Mouse (Mus musculus) midbrain, embryonic 14.5 days (tissue): Measurements from ENCODE around the gene Ston2. TPM values are rescaled to one million over a fixed set of nuclear protein-coding genes. Genes with fewer than 3 reads are reported as not detected.

ENCODE experiments used
- ATAC-seq: fragments of 200-750 bp; cut with Nextera tagmentation; 2 replicates; pipeline ENCODE4 v1.8.0; 2017; ENCODE audit warnings: moderate number of reproducible peaks, moderate library complexity; ENCODE audit not compliant: low FRiP score, low TSS enrichment
- DNase-seq: peaks from one replicate; pipeline ENCODE4 v3.0.0-alpha.2; 2015
- H3K27ac ChIP-seq: fragments of 300-500 bp; sonication (generic); replicated peaks from 2 replicates; pipeline ENCODE4 v1.5.1; 2014; ENCODE audit warnings: mild to moderate bottlenecking, low read depth, low read length, moderate library complexity
- H3K27me3 ChIP-seq: fragments of 300-500 bp; sonication (generic); 2 replicates; pipeline ENCODE4 v1.6.1; 2014; ENCODE audit warnings: low read length, control low read depth, mixed read lengths; ENCODE audit not compliant: control insufficient read depth, insufficient read depth
- H3K36me3 ChIP-seq: fragments of 300-500 bp; sonication (generic); 2 replicates; pipeline ENCODE4 v1.6.1; 2014; ENCODE audit warnings: low read length, control low read depth; ENCODE audit not compliant: control insufficient read depth, insufficient read depth
- H3K4me1 ChIP-seq: fragments of 300-500 bp; sonication (generic); 2 replicates; pipeline ENCODE4 v1.6.1; 2014; ENCODE audit warnings: mild to moderate bottlenecking, antibody characterized with exemption, low read length, control low read depth; ENCODE audit not compliant: control insufficient read depth, insufficient read depth
- H3K4me2 ChIP-seq: fragments of 300-500 bp; sonication (generic); 2 replicates; pipeline ENCODE4 v1.6.1; 2014; ENCODE audit warnings: mild to moderate bottlenecking, low read length, moderate library complexity
- H3K4me3 ChIP-seq: fragments of 300-500 bp; sonication (generic); replicated peaks from 2 replicates; pipeline ENCODE4 v1.5.1; 2014; ENCODE audit warnings: low read depth, low read length
- H3K9ac ChIP-seq: fragments of 300-500 bp; sonication (generic); replicated peaks from 2 replicates; pipeline ENCODE4 v1.6.1; 2014; ENCODE audit warnings: mild to moderate bottlenecking, low read length, moderate library complexity
- H3K9me3 ChIP-seq: fragments of 300-500 bp; sonication (generic); 2 replicates; pipeline ENCODE4 v1.6.1; 2016; ENCODE audit warnings: low read length, control low read depth, mixed read lengths; ENCODE audit not compliant: control insufficient read depth
- WGBS: fragments of 180-500 bp; shearing (Covaris S2); extraction: QIAGEN DNeasy Blood & Tissue Kit; methylation state at CpG from one replicate; pipeline ENCODE4 v1.1.7; 2014; 5-methylcytosine and 5-hydroxymethylcytosine counted together
- polyA plus RNA-seq: library from polyadenylated mRNA; unstranded; fragments of >200 nt; fragmentation: Nextera tagmentation; extraction: Ambion mirVana; gene quantifications from 2 replicates; pipeline ENCODE4 v1.2.1, GENCODE M21; 2014

The Ston2 gene
- polyA plus RNA-seq, 1 experiment from 2014 or later, result 5.0 TPM

DNA sequence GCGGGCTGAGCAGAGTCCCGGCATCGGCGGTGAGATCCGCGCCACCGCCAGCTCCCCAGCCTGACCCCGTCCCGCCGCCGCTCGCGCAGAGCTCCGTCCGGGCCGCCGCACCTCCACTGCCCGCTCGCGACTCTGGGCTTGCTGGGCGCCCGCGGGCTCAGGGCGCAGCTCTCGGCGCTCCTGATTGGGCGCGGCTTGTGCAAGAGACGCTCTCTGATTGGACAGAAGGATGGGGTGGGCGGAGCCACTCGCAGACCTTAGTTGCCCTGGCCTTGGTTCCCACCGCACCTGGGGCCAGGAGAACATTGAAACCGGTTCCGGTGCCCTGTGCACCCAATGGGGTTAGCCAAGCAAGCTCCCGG lies 9.2 kb downstream of the Ston2 start:
- Histone ChIP-seq H3K27me3 (0 out of 2 replicates have a peak, but pooled peaks cover 2% of the 10 kb centered on the region), H3K4me1 (no peaks in the 10 kb centered on the region; the same call in 1 of the 2 replicates), H3K4me2 (peak overlapping the region; percentile 95), H3K36me3 (no peaks in the 10 kb centered on the region), H3K27ac (0 out of 2 replicates have a peak overlapping the region, but pooled peaks have one; percentile 26), H3K9me3 (no peaks in the 10 kb centered on the region), H3K4me3 (peak overlapping the region; percentile 72), H3K9ac (peak overlapping the region; percentile 62)
- DNase-seq, result peak; percentile 92
- under 1% methylated on average over 35 of the region's 35 CpGs for WGBS
- ATAC-seq, result peak; percentile 96

DNA sequence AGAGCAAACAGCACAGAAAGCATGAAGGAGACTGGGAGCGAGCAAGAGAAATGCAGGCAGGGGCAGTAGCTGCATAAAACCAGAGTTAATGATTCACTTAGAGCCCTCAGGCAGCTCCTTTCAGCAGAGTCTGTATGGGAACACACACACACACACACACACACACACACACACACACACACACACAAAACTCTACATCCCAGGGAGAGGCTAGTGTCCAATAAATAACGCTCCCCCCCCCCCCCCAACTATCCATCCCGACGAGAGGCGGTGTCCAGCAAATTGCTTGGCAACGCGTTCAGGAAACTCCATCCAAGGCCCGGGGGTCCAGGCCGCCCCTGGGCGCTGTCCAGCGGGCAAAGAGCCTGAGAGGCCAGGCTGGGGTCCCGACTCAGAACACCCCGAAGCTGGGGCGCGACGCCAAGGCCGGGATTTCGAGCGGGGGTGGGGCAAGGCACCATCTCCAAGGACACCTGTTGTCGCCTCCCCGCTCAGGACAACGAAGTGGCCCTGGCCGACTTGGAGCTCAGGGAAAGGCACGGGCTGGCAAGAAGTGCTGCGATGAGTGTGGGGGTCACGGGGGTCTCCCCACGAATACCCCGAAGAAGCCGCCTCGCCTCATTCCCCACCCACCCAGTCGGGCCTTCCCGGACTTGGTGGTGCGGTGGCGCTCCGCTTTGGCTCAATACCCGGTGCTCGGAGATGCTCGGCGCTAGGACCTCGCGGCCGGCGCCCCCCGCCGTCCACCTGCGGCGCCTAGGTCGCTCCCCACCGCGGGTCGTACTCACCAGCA lies 9.8 kb downstream of the Ston2 start:
- Histone ChIP-seq H3K27me3 (0 out of 2 replicates have a peak, but pooled peaks cover 2% of the 10 kb centered on the region), H3K9ac (peak overlapping the region; percentile 62), H3K27ac (0 out of 2 replicates have a peak overlapping the region, but pooled peaks have one; percentile 26), H3K4me2 (peak overlapping the region; percentile 95), H3K9me3 (no peaks in the 10 kb centered on the region), H3K4me1 (no peaks in the 10 kb centered on the region; the same call in 1 of the 2 replicates), H3K36me3 (no peaks in the 10 kb centered on the region), H3K4me3 (peak overlapping the region; percentile 72)
- under 1% methylated on average over 51 of the region's 51 CpGs for WGBS
- DNase-seq, result peak; percentile 63
- peak; percentile 89 for ATAC-seq

DNA sequence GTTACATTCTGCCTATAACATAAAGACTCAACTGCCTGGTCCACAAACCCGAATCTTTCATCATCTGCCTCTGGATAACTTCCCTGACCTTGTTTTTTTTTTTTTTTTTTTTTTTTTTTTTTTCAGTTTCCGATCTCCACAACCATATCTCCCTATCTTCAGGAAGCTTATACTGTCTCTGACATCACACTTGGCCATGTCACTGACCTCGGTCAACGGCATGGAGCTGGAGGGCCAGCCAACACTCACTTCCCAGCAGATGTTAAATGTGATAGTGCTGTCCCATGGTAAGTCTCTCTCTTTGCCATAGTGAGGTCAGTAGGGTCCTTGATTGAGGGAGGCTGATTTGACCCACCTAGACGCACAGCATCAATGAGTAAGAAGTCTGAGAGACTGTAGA lies 11.8 kb downstream of the Ston2 start:
- WGBS, result 91% methylated on average over 5 of the region's 5 CpGs
- Histone ChIP-seq H3K9me3 (no peaks in the 10 kb centered on the region), H3K27me3 (0 out of 2 replicates have a peak, but pooled peaks cover 2% of the 10 kb centered on the region), H3K4me1 (no peaks in the 10 kb centered on the region; the same call in 1 of the 2 replicates), H3K27ac (no peak overlapping the region), H3K9ac (no peak overlapping the region), H3K4me3 (no peak overlapping the region), H3K36me3 (no peaks in the 10 kb centered on the region), H3K4me2 (no peak overlapping the region)
- DNase-seq (no peak), ATAC-seq (no peak)

DNA sequence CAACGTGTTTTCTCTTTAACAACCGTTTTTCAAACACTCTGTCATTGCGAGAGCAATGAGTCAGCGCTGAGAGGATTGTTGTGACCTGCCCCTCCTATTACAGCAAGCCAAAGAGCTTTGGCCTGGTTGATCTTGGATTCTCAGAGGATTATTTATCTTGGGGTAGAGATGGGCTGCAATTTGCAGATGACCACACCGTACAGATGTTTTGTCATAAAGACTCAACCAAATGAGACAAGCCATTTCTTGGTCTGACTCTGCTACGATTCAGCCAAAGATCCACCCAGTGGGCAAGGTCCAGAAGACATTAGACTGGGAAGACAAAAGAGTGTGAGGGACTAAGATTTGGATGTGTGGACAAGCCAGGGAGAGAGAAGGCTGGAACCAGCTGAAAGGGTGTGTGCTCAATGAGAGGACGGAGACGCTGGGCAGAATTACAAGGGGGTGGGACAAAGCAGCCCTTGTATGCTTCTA lies 13.3 kb downstream of the Ston2 start:
- H3K9ac ChIP-seq, result no peak overlapping the region
- DNase-seq (no peak), ATAC-seq (no peak)
- H3K9me3 ChIP-seq, result no peaks in the 10 kb centered on the region
- no peak overlapping the region for H3K4me2 ChIP-seq
- H3K27me3 ChIP-seq, result 0 out of 2 replicates have a peak, but pooled peaks cover under 1% of the 10 kb centered on the region
- no peak overlapping the region for H3K27ac ChIP-seq
- no peaks in the 10 kb centered on the region for H3K36me3 ChIP-seq
- no peak overlapping the region for H3K4me3 ChIP-seq
- WGBS, result 82% methylated on average over 8 of the region's 8 CpGs
- H3K4me1 ChIP-seq, result no peaks in the 10 kb centered on the region; the same call in 1 of the 2 replicates

DNA sequence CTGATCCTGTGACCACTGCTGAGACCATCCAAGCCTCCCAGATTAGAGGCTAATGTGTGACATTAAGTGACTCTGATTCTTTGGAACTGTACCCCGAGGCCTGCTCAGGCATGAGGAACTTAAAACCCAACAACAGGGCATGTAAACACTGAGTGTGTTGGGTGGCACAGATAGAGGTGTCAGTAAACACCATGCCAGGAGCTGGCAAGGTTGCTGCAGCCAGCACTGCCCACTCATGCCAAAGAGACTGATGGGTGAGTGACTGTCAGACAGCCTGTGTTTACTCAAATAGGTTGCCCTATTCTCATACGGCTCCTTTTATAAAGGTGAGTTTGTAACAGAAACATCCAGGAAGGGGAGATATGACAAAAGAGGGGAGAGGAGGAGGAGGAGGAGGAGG lies 19.3 kb downstream of the Ston2 start:
- ATAC-seq, result no peak
- Histone ChIP-seq H3K27me3 (no peaks in the 10 kb centered on the region), H3K4me2 (no peak overlapping the region), H3K9ac (no peak overlapping the region), H3K4me3 (no peak overlapping the region), H3K27ac (no peak overlapping the region), H3K36me3 (no peaks in the 10 kb centered on the region), H3K9me3 (no peaks in the 10 kb centered on the region), H3K4me1 (peaks cover 5% of the 10 kb centered on the region; the same call in 1 of the 2 replicates)
- DNase-seq, result no peak
- WGBS, result 82% methylated on average over 2 of the region's 2 CpGs

DNA sequence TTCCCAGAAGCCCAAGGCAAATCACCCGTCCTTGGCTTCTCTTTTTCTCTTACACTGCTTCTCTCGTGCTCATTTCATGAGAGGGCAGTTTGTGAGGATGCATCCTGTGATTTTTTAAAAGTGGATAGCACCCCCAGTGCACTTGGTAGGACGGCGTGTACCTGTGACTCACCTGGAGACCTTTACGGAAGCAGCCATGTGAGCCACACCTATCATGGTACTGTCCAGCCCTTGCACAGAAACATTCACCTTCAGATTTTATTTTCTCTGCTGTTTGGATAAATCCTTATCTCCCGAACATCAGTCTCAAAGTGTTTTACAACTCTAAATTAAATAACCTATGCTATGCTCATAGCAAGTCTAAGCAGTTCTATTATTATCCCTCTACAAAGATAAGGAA lies 20.0 kb downstream of the Ston2 start:
- Histone ChIP-seq H3K27ac (no peak overlapping the region), H3K4me3 (no peak overlapping the region), H3K4me1 (peaks cover 5% of the 10 kb centered on the region; the same call in 1 of the 2 replicates), H3K36me3 (no peaks in the 10 kb centered on the region), H3K4me2 (no peak overlapping the region), H3K9ac (no peak overlapping the region), H3K9me3 (no peaks in the 10 kb centered on the region), H3K27me3 (no peaks in the 10 kb centered on the region)
- no peak for DNase-seq
- ATAC-seq, result no peak
- WGBS, result 91% methylated on average over 6 of the region's 6 CpGs

DNA sequence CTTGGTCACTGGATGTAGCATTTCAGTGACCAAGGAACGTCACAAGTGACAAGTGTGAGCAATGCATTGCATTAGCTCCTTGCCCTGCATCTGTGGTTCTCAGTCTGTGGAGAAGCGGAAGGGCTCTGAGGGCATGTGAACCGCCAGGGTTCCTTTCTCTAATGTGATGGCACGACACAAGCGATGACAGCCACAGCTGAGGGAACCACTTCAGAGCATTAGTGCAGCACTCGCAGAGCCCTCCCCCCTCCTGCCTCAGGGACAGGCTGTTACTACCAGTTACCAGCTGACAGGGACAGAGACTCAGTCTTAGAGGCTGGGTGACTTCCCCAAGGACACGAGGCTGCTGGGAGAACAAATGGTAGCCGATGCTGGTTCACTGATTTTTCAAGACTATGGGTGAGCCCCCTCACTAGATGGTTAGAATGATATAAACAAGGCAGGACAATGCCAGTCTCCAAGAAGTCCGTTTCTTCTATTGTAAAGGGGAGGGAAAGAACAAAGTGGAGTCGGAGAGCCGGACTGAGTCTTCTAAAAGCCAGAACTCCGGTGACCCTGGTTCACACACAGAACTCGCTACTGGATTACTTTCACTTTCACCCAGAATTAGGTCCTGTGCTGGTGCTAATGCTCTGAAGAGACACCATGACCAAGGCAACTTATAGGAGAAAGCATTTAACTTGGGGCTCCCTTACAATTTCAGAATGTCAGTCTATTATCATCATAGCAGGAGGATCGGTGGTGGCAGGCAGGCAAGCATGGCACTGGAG lies 21.7 kb downstream of the Ston2 start:
- H3K9me3 ChIP-seq, result no peaks in the 10 kb centered on the region
- H3K4me1 ChIP-seq, result peaks cover 5% of the 10 kb centered on the region; the same call in 1 of the 2 replicates
- whole genome bisulfite sequencing, result 27% methylated on average over 14 of the region's 14 CpGs
- H3K9ac ChIP-seq, result 0 out of 2 replicates have a peak overlapping the region, but pooled peaks have one; percentile 17
- no peaks in the 10 kb centered on the region for H3K36me3 ChIP-seq
- no peaks in the 10 kb centered on the region for H3K27me3 ChIP-seq
- ATAC-seq (no peak), DNase-seq (peak; percentile 60)
- H3K4me3 ChIP-seq, result no peak overlapping the region
- peak overlapping the region; percentile 15 for H3K4me2 ChIP-seq
- no peak overlapping the region for H3K27ac ChIP-seq

DNA sequence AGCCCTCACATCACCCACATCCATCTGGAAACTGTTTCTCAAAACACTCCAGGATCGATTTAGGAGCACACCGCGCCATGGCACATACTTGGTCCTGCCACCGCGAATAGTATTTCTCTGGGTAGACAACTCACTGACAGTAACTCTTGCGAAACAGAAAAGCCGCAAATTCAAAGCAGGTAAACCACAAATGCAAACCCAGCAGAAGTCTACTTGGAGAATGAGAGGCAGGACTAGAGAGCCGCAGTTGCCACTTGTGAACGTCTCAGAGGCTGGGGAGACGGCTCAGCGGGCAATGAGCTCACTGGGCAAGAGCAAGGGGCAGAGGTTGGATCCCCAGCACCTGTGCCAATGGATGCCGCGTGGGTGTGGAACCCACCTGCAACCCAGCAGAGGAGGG lies 22.7 kb downstream of the Ston2 start:
- ATAC-seq (no peak), DNase-seq (no peak)
- Histone ChIP-seq H3K9me3 (no peaks in the 10 kb centered on the region), H3K36me3 (no peaks in the 10 kb centered on the region), H3K4me2 (no peak overlapping the region), H3K27me3 (no peaks in the 10 kb centered on the region), H3K4me3 (no peak overlapping the region), H3K4me1 (peaks cover 5% of the 10 kb centered on the region; the same call in 1 of the 2 replicates), H3K9ac (no peak overlapping the region), H3K27ac (no peak overlapping the region)
- 77% methylated on average over 13 of the region's 13 CpGs for WGBS
